Mouse (Mus musculus) G1E-ER4 (cell line): ENCODE measurements around the gene Ntn1. TPM values are rescaled to one million over a fixed set of nuclear protein-coding genes. Genes with fewer than 3 reads are reported as not detected.

Source experiments
- GATA1 ChIP-seq: IDR thresholded peaks from one replicate; pipeline ENCODE4 v1.8.0; 2012; ENCODE audit warnings: low read length, inconsistent platforms
- polyA plus RNA-seq: library from polyadenylated mRNA; stranded (reverse); fragments of >175 nt; gene quantifications from 2 replicates; pipeline ENCODE4 v1.2.3, GENCODE M21; 2012

Gene Ntn1
- not detected in 2 replicates for polyA plus RNA-seq

DNA sequence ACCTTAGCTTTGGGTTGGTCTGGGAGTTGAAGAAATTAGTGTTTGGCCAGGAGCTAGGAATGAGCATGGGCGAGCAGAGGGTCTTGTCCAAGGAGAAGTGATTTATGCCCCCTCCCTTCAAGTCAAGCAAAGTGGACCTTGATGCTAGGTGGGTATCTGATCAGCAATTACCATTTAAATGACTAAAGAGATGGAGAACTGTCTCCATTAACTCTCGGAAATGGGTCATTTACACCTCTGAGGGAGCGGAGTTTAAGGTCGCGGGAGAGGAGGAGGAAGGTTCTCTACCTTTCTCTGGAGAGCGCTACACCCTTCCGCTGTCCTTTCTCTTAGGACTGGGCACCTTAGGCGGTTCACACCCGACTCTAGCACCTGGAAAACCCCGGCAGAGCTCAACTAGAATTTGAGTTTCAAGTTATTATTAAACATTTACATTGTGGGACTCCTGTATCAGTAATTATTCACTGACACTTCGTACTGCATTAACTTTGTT is at the start of gene Ntn1:
TSS of gene Ntn1 (minus strand) at position 97 of the 493 bp plus-strand sequence.
- no peak for TF ChIP-seq GATA1

DNA sequence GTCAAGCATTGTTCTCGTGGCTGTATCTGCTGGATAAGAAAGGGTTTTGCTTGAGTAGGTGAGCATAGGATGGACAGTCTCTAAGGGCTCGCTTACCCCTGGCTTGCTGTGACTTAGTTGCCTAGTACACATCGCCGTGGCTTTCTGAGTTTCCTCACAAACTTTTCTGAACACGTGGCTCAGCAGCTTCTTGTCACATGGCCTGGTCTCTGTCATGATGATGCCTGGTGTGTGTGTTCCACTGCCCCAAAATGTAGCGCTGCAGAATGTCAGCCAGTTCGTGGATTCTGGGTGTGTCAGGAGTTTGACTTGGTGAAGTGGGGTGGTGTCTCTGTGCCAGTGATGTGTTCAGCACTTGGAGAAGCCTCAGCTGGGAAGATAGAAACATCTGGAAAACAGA is 47.7 kb upstream of the Ntn1 start:
- TF ChIP-seq GATA1, result no peak

DNA sequence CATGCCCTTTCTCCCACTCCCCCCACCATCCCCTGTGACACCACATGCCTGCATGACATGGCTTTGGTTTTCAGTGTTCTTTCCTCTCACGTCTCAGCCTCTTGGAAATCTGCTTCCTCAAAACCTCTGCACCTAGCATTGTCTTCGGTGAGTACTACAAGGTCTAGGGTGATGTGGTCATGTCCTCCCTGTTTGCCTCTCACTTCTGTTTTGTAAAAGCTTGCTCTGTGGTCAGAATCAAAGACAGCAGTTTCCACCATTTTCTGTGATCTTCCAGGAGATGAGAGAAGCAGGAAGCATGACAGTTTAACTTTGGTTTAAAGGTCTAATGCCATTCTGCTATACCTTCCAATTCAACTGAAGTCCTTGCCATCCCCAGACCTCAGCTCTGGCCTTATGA is 46.6 kb upstream of the Ntn1 start:
- no peak for TF ChIP-seq GATA1

DNA sequence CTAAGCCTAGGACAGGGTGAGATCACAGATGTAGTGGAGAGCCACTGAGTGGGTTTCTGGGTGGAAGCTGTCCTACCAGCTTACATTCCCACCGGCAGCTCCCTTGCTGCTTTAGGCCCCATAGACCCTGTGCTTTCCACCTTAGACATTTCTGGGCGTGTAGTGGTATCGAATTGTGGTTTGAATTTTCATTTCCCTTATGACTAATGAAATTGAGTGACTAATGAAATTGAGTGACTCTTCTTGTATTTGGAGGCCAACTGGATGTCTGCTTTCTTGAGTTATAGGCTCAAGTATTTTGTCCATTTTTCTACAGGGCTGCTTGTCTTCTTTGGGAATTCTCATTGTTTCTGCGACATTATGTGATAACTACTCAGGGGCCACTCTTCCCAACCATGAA is 45.9 kb upstream of the Ntn1 start:
- TF ChIP-seq GATA1, result no peak

DNA sequence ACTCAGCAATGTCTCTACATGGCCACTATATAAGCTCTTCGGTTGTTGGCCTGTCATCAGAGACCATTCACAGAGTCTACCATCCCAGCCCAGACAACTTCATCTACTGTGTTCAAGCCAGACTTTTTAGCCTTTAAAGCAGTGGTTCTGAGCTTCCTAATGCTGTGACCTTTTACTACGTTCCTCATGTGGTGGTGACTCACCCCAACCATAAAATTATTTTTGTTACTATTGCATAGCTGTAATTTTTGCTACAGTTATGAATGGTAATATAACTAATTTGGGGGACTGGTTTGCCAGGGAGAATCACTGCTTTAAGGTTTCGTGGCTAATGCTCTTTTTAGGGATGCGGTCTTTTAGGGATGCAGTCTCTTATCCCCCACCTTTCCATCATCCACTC is 45.3 kb upstream of the Ntn1 start:
- no peak for TF ChIP-seq GATA1

DNA sequence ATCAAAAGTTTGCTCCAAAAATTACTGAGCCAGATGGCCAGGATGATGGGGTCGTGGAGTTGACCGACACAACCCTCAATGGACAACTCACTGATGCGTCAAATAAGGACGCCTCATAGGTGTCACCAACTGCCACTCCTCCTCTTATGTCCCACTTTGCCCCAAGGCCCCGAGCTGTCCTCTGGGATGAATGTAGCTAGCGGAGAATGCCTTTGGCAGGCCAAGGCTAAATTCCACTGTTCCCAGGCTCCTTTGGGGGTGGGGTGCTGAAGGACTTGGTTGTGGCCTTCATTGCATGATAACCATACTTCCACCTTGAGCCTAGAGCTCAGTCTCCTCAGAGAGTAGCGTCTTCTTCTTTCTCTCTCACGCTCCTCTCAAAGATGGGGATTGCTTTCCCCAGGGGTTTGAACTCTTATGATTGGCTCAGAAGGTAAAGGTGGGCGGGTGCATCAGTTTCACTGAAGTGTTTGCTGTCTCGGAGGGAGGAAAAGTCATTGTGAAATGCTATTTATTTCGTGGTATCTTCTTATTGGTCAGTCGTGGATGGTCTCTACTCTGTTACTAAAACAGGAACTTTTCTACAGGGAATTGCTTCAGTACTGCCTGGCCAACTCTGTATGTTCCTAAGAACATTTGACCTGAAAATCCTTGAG is 42.5 kb upstream of the Ntn1 start:
- TF ChIP-seq GATA1, result no peak

DNA sequence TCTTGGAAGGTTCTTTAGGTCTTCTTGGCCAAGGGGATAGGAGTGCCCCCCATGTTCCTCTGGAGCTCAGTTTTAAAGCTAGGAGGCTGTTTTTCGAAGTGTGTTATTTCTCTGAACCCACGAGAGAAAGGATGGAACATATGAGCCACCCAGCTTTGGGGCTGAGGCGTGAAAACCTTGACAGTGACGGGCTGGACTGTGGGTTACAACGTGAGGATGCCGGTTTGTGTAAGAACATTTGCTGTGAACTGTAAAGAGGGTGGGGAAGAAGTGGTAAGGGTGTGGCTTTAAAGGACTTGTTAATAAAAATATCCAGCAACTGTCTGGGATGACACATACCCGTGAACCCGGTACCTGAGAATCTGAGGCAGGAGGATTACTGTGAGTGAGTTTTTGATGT is 41.7 kb upstream of the Ntn1 start:
- TF ChIP-seq GATA1, result no peak

DNA sequence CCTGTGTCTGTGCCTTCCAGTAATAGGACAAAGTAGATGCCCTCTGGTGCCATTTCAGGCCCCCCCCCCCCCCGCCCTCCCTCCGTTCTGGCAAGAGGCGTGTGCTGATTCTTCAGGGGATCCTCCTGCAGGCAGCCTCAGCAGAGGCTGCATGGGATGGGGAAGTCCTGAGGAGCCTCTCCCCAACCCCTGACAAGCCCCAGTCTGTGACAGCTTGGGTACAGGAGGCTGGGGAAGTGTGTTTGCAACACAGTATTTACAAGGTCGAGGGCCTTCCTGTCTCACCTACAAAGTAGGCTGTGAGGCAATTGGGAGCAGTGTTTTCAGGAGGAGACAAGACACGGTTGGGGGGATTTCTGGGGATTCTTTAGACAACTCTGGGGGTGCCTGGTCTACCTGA is 40.3 kb upstream of the Ntn1 start:
- no peak for TF ChIP-seq GATA1

DNA sequence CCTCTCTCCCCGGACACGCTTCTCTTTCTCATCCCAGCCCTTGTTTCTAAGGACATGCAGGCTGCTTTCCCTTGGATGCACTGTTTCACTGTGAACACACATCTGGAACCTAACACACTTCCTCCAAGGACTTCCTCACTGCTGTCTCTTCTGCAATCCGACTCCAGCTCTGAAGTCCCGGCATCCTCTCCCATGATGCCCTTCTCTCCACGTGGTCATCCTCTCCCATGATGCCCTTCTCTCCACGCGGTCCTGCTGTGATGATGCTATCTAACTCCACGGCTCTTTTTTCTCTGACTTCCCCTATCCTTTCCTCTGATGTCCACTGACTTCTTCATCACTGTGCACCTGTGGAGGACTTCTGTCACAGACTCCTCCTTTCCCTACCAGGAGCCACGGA is 39.5 kb upstream of the Ntn1 start:
- no peak for TF ChIP-seq GATA1

DNA sequence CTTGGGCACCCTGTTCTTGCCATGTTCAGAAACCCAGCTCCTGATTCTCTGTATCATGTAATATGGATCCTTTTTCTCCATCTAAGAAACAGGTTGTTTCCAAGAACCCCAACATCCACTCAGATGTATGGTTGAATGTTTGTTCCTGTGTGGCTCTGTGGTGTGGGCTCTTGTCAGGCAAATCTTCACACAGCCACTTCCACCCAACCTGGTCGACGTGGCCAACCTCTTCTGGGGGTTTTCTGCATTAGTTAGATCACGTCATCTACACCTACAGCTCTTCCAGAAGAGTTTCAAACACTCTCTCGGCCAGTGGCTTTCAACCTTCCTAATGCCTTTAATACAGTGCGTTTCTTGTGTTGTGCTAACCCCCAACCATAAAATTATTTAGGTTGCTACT is 35.8 kb upstream of the Ntn1 start:
- no peak for TF ChIP-seq GATA1

DNA sequence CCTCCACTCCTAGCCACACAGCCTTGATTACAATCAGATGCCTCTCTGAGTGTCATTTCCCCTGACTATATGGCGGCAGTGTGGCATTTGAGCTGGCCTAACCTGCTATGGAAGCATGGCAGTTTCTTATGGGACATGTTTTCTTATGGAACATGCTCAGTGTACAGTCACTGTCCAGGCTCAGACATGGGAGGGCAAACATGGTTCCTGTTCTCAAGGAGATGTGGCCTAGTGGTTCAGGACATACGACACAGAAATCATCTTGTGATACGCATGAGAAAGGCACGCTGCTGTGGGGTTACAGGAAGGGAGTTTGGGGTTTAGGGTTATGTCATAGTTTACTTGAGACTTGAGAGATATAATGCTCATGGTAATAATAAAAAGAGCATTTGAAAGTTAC is 35.0 kb upstream of the Ntn1 start:
- no peak for TF ChIP-seq GATA1

DNA sequence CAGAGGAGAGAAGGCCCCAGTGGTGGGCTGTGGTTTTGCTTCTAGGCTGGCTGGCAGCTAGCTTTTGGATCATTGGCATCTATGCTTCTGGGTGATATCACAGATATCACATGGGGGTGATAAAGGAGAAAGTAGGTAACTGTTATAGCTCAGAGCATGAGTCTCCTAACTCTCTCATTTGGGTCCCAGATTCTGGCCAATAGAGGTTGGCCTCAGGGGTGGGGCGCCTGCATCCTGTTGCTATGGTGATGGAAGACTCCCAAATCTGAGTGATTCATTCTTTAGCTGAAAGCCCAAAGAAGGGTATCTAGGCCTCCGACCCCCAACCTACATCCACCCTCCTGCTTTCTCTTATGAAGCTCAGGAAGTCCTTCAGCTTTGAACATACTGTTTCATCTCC is 34.1 kb upstream of the Ntn1 start:
- no peak for TF ChIP-seq GATA1

DNA sequence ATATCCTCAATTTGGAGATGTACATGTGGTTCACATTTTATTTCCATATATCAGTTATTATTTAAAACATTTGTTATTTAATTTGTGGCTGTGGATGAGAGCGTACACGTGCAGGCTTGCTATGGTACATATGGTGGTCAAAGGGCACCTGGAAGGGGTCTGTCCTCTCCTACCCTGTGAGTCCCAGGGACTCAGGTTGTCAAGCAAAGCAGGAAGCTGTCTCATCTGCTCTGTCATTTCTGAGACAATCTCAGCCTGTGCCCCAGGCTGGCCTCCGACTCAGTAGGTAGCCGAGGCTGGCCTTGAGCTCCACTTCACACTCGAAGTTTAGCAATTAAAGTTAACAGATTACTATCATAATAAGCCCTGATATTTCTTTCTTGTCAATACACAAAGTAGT is 32.9 kb upstream of the Ntn1 start:
- TF ChIP-seq GATA1, result no peak

DNA sequence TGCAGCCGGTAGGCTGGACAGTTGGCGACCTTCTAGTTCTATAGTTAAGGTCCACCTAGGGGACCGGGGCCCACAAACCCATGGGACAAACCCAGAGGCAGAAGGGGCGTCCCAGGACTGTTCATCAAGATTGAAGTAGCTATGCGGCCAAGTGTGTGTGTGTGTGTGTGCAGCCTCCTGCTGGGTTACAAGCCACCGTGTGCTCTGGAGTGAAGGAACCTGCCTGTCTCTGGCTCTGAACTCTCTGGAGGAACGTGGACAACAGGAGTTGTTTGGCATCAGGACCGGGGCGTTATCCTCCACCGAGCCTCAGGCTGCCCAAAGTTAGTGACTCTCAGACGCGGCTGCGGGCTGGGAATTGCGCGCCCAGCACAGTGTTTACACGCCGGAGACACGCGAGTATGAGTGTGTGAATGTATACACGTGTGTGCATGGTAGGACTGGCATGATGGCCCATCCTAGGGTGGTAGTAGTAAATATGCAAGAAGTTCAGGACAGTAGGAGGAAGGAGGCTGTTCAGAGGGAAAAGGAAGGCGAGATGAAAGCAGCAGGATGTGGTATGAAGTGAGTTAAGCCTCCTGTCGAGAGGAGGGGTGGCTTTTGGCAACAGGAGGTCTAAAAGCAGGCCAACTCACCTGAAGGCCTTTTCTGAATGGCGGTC is 31.9 kb upstream of the Ntn1 start:
- TF ChIP-seq GATA1, result no peak

DNA sequence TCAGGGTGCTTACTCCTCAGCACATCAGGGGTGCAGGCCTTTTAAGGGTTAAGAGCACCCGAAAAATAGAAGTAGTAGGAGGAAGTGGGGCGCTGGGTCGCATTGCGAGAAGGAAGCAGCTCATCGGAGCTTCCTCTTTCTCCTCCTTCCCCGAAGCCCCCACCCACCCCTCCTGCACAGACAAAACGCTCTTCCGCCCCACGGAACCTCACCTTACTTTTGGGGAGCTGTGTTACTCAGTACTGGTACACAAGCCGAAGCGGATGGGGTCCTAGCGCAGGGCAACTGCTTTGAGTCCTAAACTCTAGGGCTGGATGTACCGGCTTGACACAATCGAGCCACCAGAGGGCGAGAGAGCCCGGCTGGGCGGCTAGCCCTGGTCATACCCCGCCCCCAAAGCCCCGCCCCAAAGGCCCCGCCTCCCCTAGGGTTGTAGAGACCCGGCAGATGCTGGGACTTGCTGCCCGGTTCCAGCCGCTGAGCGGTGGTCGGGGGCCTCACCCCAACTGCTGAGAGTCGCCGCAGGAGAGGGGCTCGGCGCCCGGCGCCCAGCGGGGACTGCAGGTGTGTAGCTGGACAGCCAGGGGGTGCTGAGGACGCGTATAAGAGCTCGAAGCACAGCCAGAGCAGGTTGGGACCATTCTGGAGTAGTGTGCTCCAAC is 31.2 kb upstream of the Ntn1 start, which contains the start of gene Pik3r5:
TSS of gene Pik3r5 (plus strand) at position 423 of the 662 bp plus-strand sequence.
- TF ChIP-seq GATA1, result no peak

DNA sequence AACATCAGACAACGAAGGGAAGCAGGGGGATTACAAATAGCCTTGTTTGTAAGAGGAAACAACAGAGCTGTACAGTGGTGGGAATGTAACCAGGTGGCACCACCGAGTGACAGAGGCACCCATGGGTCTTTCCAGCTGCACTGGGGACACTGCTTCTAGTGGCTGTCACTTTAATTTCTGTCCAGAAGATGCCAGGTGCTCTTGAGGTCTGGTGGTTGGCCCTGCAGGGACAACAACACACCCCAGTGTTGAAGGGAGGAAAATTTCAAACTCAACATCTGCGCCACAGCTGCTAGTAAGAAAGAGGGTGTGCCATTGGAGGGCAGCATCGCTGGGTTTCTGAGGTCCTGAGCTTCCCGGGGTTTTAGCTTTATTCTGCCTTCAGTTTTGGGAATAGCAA is 30.0 kb upstream of the Ntn1 start:
- no peak for TF ChIP-seq GATA1

DNA sequence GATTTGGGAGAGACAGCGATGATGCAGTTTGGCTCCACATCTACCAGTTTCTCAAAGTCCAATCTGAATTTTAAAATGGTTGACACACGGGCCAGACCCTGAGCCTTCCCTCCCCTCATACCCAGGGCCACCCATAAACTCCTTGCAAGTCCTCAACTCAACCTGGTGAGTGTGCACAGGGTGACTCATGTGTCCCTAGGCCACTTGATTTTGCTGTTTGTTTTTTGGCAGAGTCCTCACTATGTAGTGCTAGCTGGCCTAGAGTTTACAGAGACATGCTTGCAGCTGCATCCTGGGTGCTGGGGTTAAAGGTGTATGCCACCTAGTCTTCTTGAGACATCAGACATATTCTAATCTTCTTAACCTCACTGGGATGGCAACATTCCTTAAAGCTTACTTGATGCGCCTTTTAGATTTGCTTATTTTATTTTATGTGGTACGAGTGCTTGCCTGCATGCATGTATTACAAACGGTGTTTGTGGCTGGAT is 26.5 kb upstream of the Ntn1 start:
- TF ChIP-seq GATA1, result no peak
